Mouse (Mus musculus) adrenal gland, adult 18-20 months (tissue): ENCODE results near the gene Rad51b. TPM values are rescaled to one million over a fixed set of nuclear protein-coding genes. Genes with fewer than 3 reads are reported as not detected.

ENCODE experiments used
- DNase-seq, 2 experiments: peaks; one replicate each; pipeline ENCODE4 v3.0.0; 2021 to 2022; ENCODE audit warnings: low spot score in 2 of 2
- total RNA-seq, 2 experiments: library from RNA; stranded (reverse); gene quantifications; 1 replicate in 1 of 2; 2 replicates in 1 of 2; pipeline ENCODE4 v1.2.3; 2021

The Rad51b gene
- total RNA-seq, 2 experiments from 2014 or later, result 0.26 to 0.46 TPM

- DNase-seq, result no peak
Measured at GRCm38 (mm10) chr12:79327868-79328267, 30.8 kb downstream of the Rad51b start.

GRCm38 (mm10) chr12:79330571-79330970 lies 33.5 kb downstream of the Rad51b start:
- DNase-seq, result no peak

GRCm38 (mm10) chr12:79331722-79332121 lies 34.6 kb downstream of the Rad51b start:
- no peak for DNase-seq

- DNase-seq, result no peak
Measured at GRCm38 (mm10) chr12:79338791-79339190, 41.7 kb downstream of the Rad51b start.

GRCm38 (mm10) chr12:79340513-79340912 lies 43.4 kb downstream of the Rad51b start:
- no peak for DNase-seq

- DNase-seq, result no peak
Measured at GRCm38 (mm10) chr12:79341291-79341845, 44.3 kb downstream of the Rad51b start.

GRCm38 (mm10) chr12:79346198-79346733 lies 49.2 kb downstream of the Rad51b start:
- no peak for DNase-seq

- peak; percentile 36 to 40 for DNase-seq
Measured at GRCm38 (mm10) chr12:79347643-79348042, 50.6 kb downstream of the Rad51b start.

GRCm38 (mm10) chr12:79351461-79351860 lies 54.4 kb downstream of the Rad51b start:
- no peak for DNase-seq

GRCm38 (mm10) chr12:79352086-79352741 lies 55.1 kb downstream of the Rad51b start:
- no peak for DNase-seq

GRCm38 (mm10) chr12:79352742-79353114 lies 55.6 kb downstream of the Rad51b start:
- no peak for DNase-seq

- no peak for DNase-seq
Measured at GRCm38 (mm10) chr12:79353356-79353755, 56.3 kb downstream of the Rad51b start.

GRCm38 (mm10) chr12:79354621-79355020 lies 57.5 kb downstream of the Rad51b start:
- DNase-seq, result no peak

- DNase-seq, result no peak
Measured at GRCm38 (mm10) chr12:79356138-79356537, 59.1 kb downstream of the Rad51b start.

- no peak for DNase-seq
Measured at GRCm38 (mm10) chr12:79357631-79358030, 60.5 kb downstream of the Rad51b start.

GRCm38 (mm10) chr12:79358613-79359218 lies 61.6 kb downstream of the Rad51b start:
- DNase-seq, result peak in 1 of 2 experiments; percentile 49

GRCm38 (mm10) chr12:79359404-79359803 lies 62.3 kb downstream of the Rad51b start:
- DNase-seq, result no peak

- DNase-seq, result peak; percentile 10 to 32
Measured at GRCm38 (mm10) chr12:79362219-79362618, 65.1 kb downstream of the Rad51b start.

GRCm38 (mm10) chr12:79364284-79364683 lies 67.2 kb downstream of the Rad51b start:
- no peak for DNase-seq

- no peak for DNase-seq
Measured at GRCm38 (mm10) chr12:79368818-79369217, 71.7 kb downstream of the Rad51b start.

- no peak for DNase-seq
Measured at GRCm38 (mm10) chr12:79369512-79370165, 72.6 kb downstream of the Rad51b start.

- DNase-seq, result no peak
Measured at GRCm38 (mm10) chr12:79372697-79373096, 75.6 kb downstream of the Rad51b start.
